Mouse (Mus musculus) effector memory CD4-positive, alpha-beta T cell, adult 7 months (primary cell): ENCODE measurements around the gene Hypk. TPM values are rescaled to one million over a fixed set of nuclear protein-coding genes. Genes with fewer than 3 reads are reported as not detected.

Experiments used
- polyA plus RNA-seq: library from polyadenylated mRNA; unstranded; fragments of 100-300 nt; shearing (Covaris generic); gene quantifications from one replicate; pipeline ENCODE4 v1.2.1, GENCODE M21; 2017

The Hypk gene
- polyA plus RNA-seq = 105 TPM

DNA sequence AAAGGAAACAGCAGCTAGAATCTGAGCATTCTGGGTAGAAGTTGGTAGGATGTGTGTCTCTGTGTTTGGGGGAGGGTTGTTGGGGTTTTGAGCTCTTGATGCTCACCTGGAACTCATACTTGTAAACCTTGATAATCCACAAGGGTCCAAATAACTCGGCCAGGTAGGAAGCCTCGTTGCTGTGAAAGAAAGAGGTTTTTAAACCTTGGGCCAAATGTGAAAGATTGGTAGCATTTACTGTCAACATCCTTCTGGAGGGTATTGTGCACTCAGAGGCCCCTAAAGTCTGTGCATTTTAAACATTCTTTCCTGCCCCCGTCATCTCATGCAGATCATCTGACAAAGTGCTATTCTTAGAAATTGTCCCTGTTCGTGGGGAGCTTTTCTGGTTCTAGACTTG lies at the start of gene Hypk:
Hypk (plus strand) TSS at position 301 of the 400 bp plus-strand sequence.

DNA sequence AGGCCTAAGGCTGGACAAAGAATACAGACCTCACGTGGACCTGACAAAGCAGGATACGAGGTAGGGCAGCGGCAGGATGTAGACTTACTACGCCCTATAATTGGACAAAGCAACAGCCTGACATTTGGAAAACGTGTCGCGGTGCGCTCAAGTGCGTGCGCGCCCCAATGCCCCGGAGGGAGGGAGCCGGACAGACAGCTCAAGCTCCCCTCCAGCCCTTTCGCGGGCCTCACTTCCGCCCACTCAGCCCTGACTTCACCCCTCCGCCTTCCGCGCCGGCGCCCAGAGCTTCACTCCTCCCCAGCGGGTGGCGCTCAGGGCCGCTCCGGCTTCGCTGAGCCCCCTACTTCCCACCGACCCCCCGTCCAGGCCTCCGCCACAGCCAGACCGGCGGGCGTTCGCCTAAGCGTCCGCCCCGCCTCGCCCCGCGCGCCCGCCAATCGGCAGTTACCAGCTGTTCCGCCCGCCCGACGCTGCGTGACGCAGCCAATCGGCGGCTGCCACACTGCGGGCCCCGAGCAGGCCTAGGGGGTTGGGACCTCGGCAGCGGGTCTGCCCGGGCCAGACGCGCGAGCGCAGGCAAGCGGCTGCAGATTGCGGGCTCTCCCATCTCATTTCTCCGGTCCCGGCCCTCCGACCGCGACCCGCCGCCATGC lies 39.6 kb upstream of the Hypk start, which contains the start of the genes Pdia3 and Catsper2:
Pdia3 (plus strand) TSS at position 389 of the 656 bp plus-strand sequence.
Catsper2 (minus strand) TSS at position 406 of the 656 bp plus-strand sequence.

DNA sequence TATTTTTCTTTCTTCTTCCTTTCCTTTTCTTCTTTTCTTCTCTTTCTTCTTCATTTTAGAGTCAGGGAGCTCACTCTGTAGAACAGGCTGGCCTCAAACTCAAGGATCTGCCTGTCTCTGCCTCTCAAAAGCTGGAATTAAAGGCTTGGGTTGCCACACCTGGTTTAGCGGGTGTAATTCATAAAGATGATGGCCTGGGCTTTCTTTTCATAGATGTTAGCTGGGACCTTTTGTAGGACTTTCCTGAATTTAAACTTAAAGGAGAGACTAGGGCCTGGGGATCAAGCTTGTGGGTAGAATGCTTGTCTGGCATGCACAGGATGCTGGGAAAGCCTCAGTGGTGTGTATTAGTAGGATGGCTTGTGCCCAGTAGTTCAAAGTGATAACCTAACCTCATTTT lies 8.9 kb upstream of the Hypk start, which contains the start of gene Ell3:
Ell3 (minus strand) TSS at position 101 of the 400 bp plus-strand sequence.

DNA sequence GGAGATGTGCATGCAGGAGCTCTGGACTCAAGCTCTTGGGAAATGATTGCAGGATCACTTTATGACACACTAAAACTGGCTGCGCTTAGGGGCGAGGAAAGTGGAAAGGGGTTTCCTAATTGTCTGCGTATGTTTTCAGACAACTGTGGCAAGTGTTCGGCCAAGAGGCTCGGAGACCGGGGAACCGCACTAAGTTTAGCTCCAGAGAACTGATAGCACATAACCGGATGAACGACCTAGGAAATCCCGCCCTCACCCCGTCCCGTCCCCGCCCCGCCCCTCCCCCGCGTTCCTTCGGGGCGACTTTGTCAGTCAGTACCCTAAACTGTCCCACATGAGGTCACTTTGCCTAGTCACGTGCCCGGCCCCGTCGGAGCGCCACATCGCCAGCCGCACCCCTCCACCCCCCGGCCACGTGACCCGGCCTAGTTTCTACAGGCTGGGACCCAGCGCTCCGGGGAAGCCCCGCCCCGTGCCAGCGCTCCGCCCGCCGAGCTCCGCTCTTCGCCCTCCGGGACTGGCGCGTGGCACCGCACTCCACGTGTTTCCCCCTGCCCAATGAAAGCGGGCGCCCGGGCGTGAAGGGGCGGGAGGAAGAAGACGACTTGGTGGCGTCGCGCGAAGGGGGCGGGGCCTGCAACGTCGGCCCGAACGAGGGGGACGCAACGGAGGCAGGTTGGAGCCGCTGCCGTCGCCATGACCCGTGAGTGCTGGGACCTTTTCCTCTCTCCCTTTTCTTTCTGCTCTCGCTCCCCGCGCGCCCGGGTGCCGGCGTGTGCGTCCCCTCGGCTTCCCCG lies 4.2 kb upstream of the Hypk start, which contains the start of gene Serf2:
Serf2 (plus strand) TSS at position 457 of the 797 bp plus-strand sequence.

DNA sequence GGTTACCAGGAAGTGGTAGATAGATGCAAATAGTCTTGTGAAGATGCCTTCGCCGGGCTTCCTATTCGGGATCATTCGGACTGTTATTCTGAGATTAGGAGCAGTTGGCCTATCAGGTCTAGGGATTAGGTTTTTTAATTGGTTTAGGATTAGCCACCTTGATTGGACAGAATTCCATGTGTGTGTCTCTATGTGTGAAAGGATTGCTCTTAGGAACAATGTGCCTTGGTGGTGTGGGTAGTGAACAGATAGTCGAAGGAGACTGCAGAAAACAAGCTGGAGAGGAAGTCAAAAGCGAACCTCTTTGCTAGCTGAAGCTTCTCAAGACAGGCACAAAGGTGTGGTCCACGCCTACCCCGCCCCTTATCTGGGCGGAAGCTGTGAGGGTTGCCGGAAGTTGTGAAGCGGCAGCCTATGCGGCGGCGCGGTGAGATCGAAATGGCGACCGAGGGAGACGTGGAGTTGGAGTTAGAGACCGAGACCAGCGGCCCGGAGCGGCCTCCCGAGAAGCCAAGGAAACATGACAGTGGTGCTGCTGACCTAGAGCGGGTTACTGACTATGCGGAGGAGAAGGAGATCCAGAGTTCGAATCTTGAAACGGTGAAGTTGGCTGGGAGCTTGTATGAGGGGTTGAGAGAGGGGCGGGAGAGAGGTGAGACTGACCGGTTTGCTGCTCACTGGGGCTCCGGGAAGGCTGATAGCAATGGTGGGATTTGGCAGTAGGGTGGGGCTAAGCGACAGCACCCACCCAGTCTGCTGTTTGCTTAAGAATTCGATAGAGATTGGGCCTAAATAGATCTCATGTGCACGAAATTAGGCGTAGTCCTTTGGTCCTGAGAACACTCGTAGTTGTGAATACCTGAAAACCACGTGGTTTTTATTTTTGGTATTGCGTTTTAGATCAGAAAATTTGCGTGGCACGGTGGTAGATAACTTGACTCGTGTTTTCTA lies 3.9 kb downstream of the Hypk start, which contains the start of gene Serinc4:
Serinc4 (minus strand) TSS at position 90 of the 951 bp plus-strand sequence.

DNA sequence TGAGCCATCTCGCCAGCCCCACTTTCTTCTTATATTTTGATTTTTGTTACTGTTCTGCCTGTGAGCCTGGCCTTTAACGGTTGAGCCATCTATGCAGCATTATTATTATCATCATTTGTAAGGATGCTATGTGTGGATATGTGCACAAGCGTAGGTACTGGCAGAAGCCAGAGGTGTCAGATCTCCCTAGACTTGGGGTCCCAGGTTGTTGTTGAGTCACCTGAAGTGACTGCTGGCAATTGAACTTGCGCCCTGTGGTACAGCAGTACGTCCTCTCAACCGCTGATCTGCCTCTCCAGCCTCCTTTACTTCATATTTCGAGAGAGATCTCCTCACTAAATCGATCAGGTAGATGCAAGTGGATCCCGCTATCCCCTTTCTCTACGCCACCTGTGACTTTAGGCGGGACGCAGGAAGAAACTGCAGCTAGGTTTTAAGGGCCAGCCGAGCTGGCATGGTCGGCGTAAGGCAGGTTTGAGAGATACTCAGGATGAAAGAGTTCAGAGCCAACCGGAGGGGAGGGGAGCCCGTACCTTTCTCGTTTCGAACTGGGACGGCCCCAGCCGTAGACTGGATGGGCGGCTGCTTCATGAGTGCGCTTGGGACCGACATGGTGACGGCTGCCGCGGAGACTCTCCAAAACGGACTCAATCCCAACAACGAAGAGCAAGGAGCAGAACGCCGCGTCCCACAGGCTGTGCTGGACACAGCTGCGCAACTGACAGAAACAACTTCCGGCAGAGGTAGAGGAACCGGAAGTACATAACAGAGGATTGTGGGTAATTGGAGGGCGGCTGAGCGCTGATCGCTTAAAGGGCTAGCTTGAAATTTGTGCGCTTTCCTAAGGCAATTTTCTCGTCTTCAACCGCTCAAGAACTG lies 20.4 kb downstream of the Hypk start, which contains the start of gene Mfap1b:
Mfap1b (minus strand) TSS at position 767 of the 879 bp plus-strand sequence.

DNA sequence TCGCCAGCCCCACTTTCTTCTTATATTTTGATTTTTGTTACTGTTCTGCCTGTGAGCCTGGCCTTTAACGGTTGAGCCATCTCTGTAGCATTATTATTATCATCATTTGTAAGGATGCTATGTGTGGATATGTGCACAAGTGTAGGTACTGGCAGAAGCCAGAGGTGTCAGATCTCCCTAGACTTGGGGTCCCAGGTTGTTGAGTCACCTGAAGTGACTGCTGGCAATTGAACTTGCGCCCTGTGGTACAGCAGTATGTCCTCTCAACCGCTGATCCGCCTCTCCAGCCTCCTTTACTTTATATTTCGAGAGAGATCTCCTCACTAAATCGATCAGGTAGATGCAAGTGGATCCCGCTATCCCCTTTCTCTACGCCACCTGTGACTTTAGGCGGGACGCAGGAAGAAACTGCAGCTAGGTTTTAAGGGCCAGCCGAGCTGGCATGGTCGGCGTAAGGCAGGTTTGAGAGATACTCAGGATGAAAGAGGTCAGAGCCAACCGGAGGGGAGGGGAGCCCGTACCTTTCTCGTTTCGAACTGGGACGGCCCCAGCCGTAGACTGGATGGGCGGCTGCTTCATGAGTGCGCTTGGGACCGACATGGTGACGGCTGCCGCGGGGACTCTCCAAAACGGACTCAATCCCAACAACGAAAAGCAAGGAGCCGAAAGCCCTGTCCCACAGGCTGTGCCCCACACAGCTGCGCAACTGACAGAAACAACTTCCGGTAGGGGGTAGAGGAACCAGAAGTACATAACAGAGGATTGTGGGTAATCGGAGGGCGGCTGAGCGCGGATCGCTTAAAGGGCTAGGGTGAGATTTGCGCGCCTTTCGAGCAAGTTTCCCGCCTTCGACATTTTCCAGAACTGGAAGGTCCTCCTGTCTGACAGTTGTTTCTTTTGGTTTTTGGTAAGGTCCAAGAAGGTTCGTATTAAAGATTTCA lies 53.1 kb downstream of the Hypk start, which contains the start of the genes Mfap1a and Wdr76:
Mfap1a (minus strand) TSS at position 724 of the 941 bp plus-strand sequence.
Wdr76 (plus strand) TSS at position 782 of the 941 bp plus-strand sequence.

Other genes starting within 250 kb of the Hypk start
- gene Trp53bp1, start 181.9 kb upstream of the Hypk start, polyA plus RNA-seq = 65.7 TPM
- 0.85 TPM for gene Map1a, start 163.7 kb upstream of the Hypk start, polyA plus RNA-seq
- gene Ppip5k1, start 97.9 kb upstream of the Hypk start, polyA plus RNA-seq = 6.9 TPM
- gene Ckmt1, start 95.6 kb upstream of the Hypk start, polyA plus RNA-seq = 1.6 TPM
- not detected for gene Strc, start 66.1 kb upstream of the Hypk start, polyA plus RNA-seq
- gene Pdia3, start 39.5 kb upstream of the Hypk start, polyA plus RNA-seq = 374 TPM
- 0.55 TPM for gene Catsper2, start 39.5 kb upstream of the Hypk start, polyA plus RNA-seq
- not detected for gene Ell3, start 9.0 kb upstream of the Hypk start, polyA plus RNA-seq
- gene Serf2, start 4.1 kb upstream of the Hypk start, polyA plus RNA-seq = 400 TPM
- not detected for gene Serinc4, start 3.5 kb downstream of the Hypk start, polyA plus RNA-seq
- 118 TPM for gene Mfap1b, start 20.8 kb downstream of the Hypk start, polyA plus RNA-seq
- gene Mfap1a, start 53.4 kb downstream of the Hypk start, polyA plus RNA-seq = 46.0 TPM
- 3.6 TPM for gene Wdr76, start 53.4 kb downstream of the Hypk start, polyA plus RNA-seq